Mouse (Mus musculus) lung, embryonic 14.5 days (tissue): ENCODE measurements at regions not wholly inside any gene's neighbourhood (a gene's known extent, or its start where the extent isn't known, plus 50 kb on each side); places are given as distances from the start of the nearest gene placed in this dataset.

Experiments
- ATAC-seq: fragments of 200-750 bp; cut with Nextera tagmentation; 2 replicates; pipeline ENCODE4 v1.8.0; 2017; ENCODE audit warnings: mild to moderate bottlenecking, moderate TSS enrichment, moderate library complexity; ENCODE audit not compliant: insufficient read depth
- DNase-seq: peaks from one replicate; pipeline ENCODE4 v3.0.0-alpha.2; 2015
- H3K27ac ChIP-seq: fragments of 300-500 bp; sonication (generic); 2 replicates; pipeline ENCODE4 v1.5.1; 2014; ENCODE audit warnings: low read depth, mild to moderate bottlenecking, moderate library complexity
- H3K27me3 ChIP-seq: fragments of 300-500 bp; sonication (generic); 2 replicates; pipeline ENCODE4 v1.6.1; 2014; ENCODE audit warnings: low read length, control low read depth; ENCODE audit not compliant: insufficient read depth
- H3K36me3 ChIP-seq: fragments of 300-500 bp; sonication (generic); 2 replicates; pipeline ENCODE4 v1.6.1; 2014; ENCODE audit warnings: control low read depth; ENCODE audit not compliant: insufficient read depth
- H3K4me1 ChIP-seq: fragments of 300-500 bp; sonication (generic); 2 replicates; pipeline ENCODE4 v1.6.1; 2014; ENCODE audit warnings: antibody characterized with exemption, control low read depth; ENCODE audit not compliant: insufficient read depth
- H3K4me2 ChIP-seq: fragments of 300-500 bp; sonication (generic); 2 replicates; pipeline ENCODE4 v1.6.1; 2014; ENCODE audit warnings: mild to moderate bottlenecking
- H3K4me3 ChIP-seq: fragments of 300-500 bp; sonication (generic); 2 replicates; pipeline ENCODE4 v1.5.1; 2014; ENCODE audit warnings: low read depth, low read length
- H3K9ac ChIP-seq: fragments of 300-500 bp; sonication (generic); 2 replicates; pipeline ENCODE4 v1.6.1; 2014
- H3K9me3 ChIP-seq: fragments of 300-500 bp; sonication (generic); 2 replicates; pipeline ENCODE4 v1.6.1; 2016; ENCODE audit warnings: low read depth, low read length, control low read depth
- CTCF ChIP-seq: IDR thresholded peaks from 2 replicates; pipeline ENCODE4 v1.5.1; 2016; ENCODE audit warnings: antibody characterized with exemption, low read depth
- WGBS: fragments of 180-500 bp; shearing (Covaris S2); extraction: QIAGEN DNeasy Blood & Tissue Kit; methylation state at CpG from one replicate; pipeline ENCODE4 v1.1.7; 2014; 5-methylcytosine and 5-hydroxymethylcytosine counted together

GRCm38 (mm10) chr3:52881981-52882380 is 135.1 kb downstream of the Cog6 start:
- no peaks in the 10 kb centered on the region for H3K36me3 ChIP-seq
- no peaks in the 10 kb centered on the region for H3K9me3 ChIP-seq
- no peak overlapping the region for H3K4me2 ChIP-seq
- no peaks in the 10 kb centered on the region; the same call in 1 of the 2 replicates for H3K27me3 ChIP-seq
- no peak overlapping the region for H3K27ac ChIP-seq
- WGBS = 49% methylated on average over 3 of the region's 3 CpGs
- H3K4me1 ChIP-seq = no peaks in the 10 kb centered on the region
- ATAC-seq (no peak), DNase-seq (peak; percentile 43)
- no peak overlapping the region for H3K4me3 ChIP-seq
- no peak for TF ChIP-seq CTCF
- no peak overlapping the region for H3K9ac ChIP-seq

- H3K4me3 ChIP-seq = no peak overlapping the region
- ATAC-seq (no peak), DNase-seq (no peak)
- WGBS = 58% methylated on average over 4 of the region's 4 CpGs
- H3K27me3 ChIP-seq = no peaks in the 10 kb centered on the region; the same call in 1 of the 2 replicates
- H3K9ac ChIP-seq = no peak overlapping the region
- H3K27ac ChIP-seq = no peak overlapping the region
- H3K4me2 ChIP-seq = no peak overlapping the region
- no peaks in the 10 kb centered on the region for H3K36me3 ChIP-seq
- H3K9me3 ChIP-seq = no peaks in the 10 kb centered on the region
- TF ChIP-seq CTCF = no peak
- no peaks in the 10 kb centered on the region for H3K4me1 ChIP-seq
These were observed 135.9 kb downstream of the Cog6 start for GRCm38 (mm10) chr3:52881139-52881538.

- H3K9me3 ChIP-seq = no peaks in the 10 kb centered on the region
- H3K9ac ChIP-seq = no peak overlapping the region
- 66% methylated on average over 10 of the region's 10 CpGs for WGBS
- H3K36me3 ChIP-seq = no peaks in the 10 kb centered on the region
- DNase-seq = no peak
- H3K4me2 ChIP-seq = no peak overlapping the region
- H3K27ac ChIP-seq = no peak overlapping the region
- no peak for TF ChIP-seq CTCF
- ATAC-seq = no peak
- H3K4me3 ChIP-seq = no peak overlapping the region
- no peaks in the 10 kb centered on the region for H3K4me1 ChIP-seq
- no peaks in the 10 kb centered on the region; the same call in 1 of the 2 replicates for H3K27me3 ChIP-seq
These were observed 137.3 kb downstream of the Cog6 start for GRCm38 (mm10) chr3:52879700-52880099.

GRCm38 (mm10) chr3:52878334-52878733 is 138.7 kb downstream of the Cog6 start:
- H3K27ac ChIP-seq = no peak overlapping the region
- ATAC-seq = no peak
- no peak for TF ChIP-seq CTCF
- WGBS = 51% methylated on average over 3 of the region's 3 CpGs
- peak; percentile 25 for DNase-seq
- no peak overlapping the region for H3K4me2 ChIP-seq
- no peak overlapping the region for H3K4me3 ChIP-seq
- H3K9me3 ChIP-seq = no peaks in the 10 kb centered on the region
- H3K36me3 ChIP-seq = no peaks in the 10 kb centered on the region
- H3K9ac ChIP-seq = no peak overlapping the region
- no peaks in the 10 kb centered on the region; the same call in 1 of the 2 replicates for H3K27me3 ChIP-seq
- H3K4me1 ChIP-seq = no peaks in the 10 kb centered on the region

GRCm38 (mm10) chr3:52872260-52872659 is 144.8 kb downstream of the Cog6 start:
- no peaks in the 10 kb centered on the region for H3K36me3 ChIP-seq
- DNase-seq = no peak
- H3K4me3 ChIP-seq = no peak overlapping the region
- ATAC-seq = no peak
- H3K9ac ChIP-seq = no peak overlapping the region
- H3K9me3 ChIP-seq = no peaks in the 10 kb centered on the region
- H3K27me3 ChIP-seq = no peaks in the 10 kb centered on the region
- no peak overlapping the region for H3K4me2 ChIP-seq
- 80% methylated on average over 5 of the region's 5 CpGs for WGBS
- H3K4me1 ChIP-seq = no peaks in the 10 kb centered on the region
- no peak overlapping the region for H3K27ac ChIP-seq
- no peak for TF ChIP-seq CTCF

GRCm38 (mm10) chr3:52863146-52863849 is 153.7 kb downstream of the Cog6 start:
- Histone ChIP-seq H3K4me1 (no peaks in the 10 kb centered on the region), H3K9me3 (no peaks in the 10 kb centered on the region), H3K36me3 (no peaks in the 10 kb centered on the region), H3K27me3 (no peaks in the 10 kb centered on the region), H3K9ac (no peak overlapping the region), H3K4me2 (no peak overlapping the region), H3K4me3 (no peak overlapping the region), H3K27ac (no peak overlapping the region)
- no peak for TF ChIP-seq CTCF
- WGBS = 87% methylated on average over 8 of the region's 8 CpGs
- ATAC-seq (no peak), DNase-seq (no peak)

- Histone ChIP-seq H3K36me3 (no peaks in the 10 kb centered on the region), H3K9ac (no peak overlapping the region), H3K4me2 (no peak overlapping the region), H3K4me1 (no peaks in the 10 kb centered on the region), H3K4me3 (no peak overlapping the region), H3K27me3 (no peaks in the 10 kb centered on the region), H3K27ac (no peak overlapping the region), H3K9me3 (no peaks in the 10 kb centered on the region)
- WGBS = 90% methylated on average over 4 of the region's 4 CpGs
- TF ChIP-seq CTCF = no peak
- ATAC-seq (no peak), DNase-seq (no peak)
These were observed 155.0 kb downstream of the Cog6 start for GRCm38 (mm10) chr3:52862026-52862425.
